Mouse (Mus musculus): ENCODE measurements around the gene Zfp36l1. TPM values are rescaled to one million over a fixed set of nuclear protein-coding genes. Genes with fewer than 3 reads are reported as not detected.

Gene Zfp36l1
- polyA plus RNA-seq, 1 experiment: 24.3 TPM

DNA sequence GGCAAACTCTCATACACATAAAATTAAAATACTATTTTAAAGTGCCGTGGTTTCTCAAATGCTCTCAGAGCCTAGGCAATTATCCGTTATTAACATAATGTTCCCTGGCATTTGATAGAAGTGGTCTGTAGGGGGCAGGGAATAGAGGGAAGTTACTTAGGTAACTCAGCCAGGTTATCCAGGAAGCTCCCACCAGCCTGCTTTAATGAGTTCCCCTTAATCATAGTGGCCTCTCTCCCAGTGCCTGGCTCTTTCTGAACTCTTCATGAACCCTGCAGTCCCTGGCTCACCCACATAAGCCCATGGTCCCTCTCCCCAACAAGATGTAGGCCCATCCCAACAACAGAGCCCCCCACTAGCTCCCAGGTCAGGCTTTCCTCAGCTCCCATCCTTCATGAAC is 31.4 kb downstream of the Zfp36l1 start:
- no peak for DNase-seq (ENCODE audit: extremely low spot score in 1 of 2, low spot score in 1 of 2)

DNA sequence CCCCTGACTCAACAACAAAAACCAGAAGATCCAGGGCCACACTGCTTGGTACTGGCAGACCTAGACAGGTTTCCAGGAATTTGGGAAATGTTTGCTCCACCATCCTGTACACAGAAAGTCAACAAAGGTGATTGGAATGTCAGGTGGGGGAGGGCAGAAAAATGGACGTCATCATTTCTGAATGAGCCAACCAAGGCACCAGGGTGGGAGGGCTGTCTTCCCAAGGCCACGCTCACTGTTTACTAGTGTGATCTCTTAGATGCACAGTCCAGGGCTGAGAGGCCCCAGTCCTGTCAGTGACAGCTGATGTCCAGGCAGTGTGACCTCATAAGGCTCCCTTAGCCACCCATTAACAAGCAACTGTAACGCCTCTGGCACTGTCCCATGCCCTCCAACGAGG is 32.9 kb downstream of the Zfp36l1 start:
- DNase-seq (ENCODE audit: extremely low spot score in 1 of 2, low spot score in 1 of 2): no peak

DNA sequence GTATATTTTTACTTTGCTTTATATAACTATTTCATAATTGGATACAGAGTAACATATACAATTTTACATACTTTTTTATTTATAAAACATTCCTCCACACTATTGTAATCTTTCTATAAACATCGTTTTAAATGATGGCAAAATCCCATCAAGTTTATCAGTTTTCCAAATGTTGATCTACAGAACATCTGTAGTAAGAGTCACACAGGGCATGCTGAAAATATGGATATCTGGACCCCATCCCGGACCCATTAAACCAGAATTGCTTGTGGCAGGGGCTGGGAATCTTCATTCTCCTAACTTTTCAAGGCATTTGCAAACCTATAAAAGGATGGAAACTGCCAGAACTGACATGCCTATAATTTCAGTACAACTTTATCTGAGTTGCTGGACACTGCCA is 38.5 kb downstream of the Zfp36l1 start:
- DNase-seq (ENCODE audit: extremely low spot score in 1 of 2, low spot score in 1 of 2): no peak

DNA sequence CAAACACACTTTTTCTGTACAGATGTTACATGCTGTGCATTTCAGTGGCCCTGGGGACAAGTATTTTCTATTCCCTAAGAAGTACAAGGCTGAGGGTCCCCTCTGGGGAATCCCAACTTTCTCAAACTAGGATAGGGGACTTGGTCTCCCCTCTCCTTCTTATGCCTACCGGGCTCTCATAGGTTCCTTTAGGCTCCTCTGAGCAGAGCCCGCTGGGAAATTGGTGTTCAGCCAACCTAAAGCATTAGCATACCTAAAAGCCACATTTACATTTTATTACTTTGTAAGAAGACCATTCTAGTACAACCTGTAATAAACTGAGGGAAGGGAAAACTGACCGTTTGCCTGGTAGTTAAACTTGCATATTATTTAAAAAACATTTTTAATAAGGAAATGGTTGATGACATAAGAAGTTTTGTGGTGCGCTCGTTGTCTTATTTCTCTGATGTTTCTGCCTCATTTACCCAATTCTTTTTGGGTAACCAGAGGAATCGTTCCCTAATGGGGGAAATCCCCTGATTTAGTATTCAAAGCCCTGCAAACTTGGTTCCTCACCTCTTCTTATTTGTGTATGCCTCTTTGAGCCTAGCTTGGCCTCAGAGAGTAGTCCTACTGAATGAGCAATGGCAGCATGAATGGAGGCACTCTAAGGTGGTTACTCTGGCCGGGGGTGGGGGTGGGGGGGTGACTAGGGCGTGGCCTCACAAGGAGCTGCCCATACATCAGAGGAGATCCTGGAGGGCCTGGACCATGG is 42.1 kb downstream of the Zfp36l1 start:
- DNase-seq (ENCODE audit: extremely low spot score in 1 of 2, low spot score in 1 of 2): no peak

DNA sequence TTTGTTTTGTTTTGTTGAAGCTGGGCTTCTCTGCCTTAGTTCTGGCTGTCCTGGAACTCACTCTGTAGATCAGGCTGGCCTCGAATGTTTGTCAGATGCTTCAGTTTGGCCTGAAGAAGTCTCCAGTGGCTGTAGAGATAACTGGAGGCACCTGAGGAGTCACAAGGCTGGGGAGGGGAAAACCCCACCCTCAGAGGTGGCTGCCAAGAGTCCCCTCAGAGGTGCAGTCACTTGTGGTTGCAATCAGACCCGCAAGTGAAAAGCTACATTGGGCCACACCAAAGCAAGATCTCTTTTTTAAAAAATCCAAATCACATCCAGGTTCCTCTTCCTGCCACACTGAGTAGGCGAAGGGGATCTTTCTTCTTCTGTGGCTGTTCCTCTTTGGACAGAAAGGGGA is 43.8 kb downstream of the Zfp36l1 start:
- DNase-seq (ENCODE audit: extremely low spot score in 1 of 2, low spot score in 1 of 2): no peak

DNA sequence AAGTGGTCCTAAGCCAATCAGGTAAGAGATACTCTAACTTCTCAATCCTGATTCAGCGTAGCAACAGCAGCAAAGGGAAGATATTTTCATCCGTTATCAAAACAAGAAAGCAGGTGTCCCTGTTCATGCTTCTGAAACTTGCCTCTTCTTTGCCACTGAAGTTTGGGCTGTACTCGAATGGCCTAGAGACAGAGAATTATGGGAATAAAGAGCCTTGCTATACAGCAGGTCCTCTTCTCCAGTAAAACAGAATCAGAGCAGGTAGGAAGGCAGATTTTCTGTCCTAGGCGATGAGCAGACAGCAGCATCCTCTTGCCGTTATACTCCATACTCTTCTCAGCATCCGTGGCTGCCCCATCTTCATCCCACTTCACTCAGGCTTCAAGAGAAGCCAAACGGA is 44.8 kb downstream of the Zfp36l1 start:
- DNase-seq (ENCODE audit: extremely low spot score in 1 of 2, low spot score in 1 of 2): no peak

DNA sequence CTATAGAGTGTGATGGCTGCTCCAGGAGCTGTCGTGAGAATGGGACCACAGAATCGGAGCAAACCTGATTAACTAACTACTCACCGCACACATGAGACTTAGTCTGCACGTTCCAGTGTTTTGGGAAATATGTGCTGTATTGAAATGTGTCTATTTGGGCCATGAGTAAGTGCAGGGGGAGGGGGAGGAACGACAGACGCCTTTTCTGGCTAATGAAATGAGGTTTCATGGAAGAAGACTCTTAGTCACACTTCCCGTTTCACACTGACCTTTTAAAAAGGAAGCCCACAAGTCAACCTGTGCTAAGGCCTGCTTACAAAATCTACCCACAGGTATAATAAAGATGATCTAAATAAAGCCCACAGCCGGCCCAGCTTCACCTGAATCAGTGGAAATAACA is 47.8 kb downstream of the Zfp36l1 start:
- no peak for DNase-seq (ENCODE audit: extremely low spot score in 1 of 2, low spot score in 1 of 2)

DNA sequence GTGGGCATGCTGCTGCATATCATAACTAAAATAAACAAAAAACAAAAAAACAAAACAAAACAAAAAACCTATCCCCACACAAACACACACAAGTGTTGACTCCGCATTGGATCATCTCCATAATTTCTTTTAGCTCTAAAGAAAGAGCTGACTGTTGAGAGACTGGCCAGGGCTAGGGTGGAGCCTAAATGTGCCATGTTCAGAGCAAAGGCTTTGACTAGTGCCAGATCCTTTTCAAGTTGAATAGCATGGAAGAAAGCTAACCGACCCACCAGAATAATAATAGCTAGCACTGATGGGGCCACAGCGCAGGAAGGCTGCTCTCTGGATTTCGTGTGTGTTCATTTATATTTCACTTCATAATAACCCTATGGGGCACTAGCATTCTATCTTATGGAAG is 48.5 kb downstream of the Zfp36l1 start:
- no peak for DNase-seq (ENCODE audit: extremely low spot score in 1 of 2, low spot score in 1 of 2)

DNA sequence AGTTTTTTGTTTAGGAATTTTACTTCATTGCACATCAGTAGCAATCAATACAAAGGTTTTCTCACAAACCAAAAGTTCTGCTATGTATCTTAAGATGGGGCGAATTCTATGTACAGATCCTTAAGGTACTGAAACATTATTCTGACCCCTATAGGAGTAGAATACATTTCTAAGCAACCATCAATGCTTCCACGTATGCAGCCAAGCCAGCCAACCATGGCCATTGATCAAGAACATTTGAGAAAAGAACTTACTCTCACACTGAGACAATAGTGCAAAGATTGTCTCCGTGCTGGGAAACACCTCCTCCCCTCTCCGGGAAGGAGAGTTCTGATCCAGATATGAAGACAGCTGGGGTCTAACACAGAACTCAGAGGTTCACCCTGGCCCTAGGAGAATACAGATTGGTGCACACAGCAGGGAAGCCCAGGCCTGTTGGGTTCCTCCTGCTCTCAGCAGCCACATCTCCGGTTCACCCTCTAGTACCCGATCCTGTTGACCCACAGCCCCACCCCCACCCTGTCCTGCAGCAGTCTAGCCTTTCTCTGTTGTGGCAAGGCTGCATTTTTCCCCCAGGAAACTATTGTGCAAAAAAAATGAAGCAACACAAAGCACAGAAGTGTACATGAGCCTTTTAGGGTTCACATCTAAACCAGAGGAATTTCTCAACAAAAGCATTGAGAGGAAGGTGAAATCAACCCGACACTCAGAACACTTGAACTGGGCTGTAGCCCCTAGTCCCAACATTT is 49.2 kb downstream of the Zfp36l1 start:
- no peak for DNase-seq (ENCODE audit: extremely low spot score in 1 of 2, low spot score in 1 of 2)

DNA sequence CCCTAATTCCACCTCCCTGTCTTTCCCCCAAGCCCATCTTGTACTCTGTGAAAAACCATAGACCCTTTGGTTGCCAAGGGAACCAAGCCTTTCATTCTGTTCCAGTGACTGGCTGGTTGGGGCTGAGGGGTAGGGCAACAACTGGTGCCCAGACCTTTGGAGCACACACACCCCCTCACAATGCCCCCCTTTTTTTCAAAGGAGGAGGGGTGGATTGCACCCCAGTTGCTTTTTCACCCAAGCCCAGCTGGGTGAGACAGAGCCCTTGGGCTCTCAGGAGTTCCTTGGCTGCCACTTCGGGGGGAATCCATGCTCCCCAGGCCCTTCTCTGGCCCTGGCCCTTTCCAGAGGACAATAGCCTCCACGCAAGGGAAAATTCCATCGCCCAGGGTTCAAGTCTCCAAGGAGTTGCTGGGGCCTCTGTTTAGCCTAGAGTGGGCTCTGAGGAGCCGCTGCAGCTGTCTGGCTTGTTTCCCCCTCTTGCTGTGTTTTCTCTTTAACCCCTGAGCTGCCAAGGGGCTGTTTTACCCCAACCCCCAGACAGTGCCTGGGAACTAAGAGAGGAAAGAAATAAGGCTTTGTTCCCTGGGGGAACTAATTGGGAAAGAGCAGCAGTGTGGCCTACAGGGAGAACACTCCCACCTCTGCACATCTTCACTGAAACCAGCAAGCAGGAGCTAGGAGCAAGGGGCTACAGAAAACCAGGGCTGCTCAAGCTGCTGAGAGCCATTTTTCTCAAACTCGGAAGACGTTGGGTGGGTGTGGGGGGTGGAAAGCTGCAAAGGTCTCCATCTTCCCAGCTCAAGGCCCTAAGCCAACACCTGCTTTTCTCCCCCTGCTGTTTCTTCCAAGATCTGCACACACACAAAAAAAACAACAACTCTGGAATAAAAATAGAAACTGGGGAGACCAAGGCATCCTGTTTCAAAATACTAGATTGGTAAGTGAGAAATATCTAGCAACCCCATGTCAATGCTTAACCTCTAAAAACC is 50.1 kb downstream of the Zfp36l1 start:
- DNase-seq (ENCODE audit: extremely low spot score in 1 of 2, low spot score in 1 of 2): peak; percentile 18 to 59

DNA sequence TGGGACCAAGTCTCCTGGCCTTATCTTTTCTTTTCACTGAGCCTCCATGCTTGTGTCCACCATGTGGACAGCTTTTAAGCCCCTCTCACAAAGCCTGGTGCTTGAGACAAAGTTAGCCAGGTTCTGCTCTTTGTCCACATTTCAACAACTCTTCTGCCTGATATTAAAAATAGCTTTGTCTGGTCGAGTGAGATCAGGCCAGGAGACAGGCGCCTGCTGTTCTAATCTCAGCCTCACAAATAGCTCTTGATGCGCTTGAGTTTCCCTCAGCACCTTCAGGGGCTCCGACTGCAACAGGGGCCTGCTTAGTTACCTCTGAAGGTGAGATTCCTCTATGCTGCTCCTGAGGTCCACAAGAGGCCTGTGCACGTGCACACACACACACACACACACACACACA is 51.0 kb downstream of the Zfp36l1 start:
- DNase-seq (ENCODE audit: extremely low spot score in 1 of 2, low spot score in 1 of 2): no peak

DNA sequence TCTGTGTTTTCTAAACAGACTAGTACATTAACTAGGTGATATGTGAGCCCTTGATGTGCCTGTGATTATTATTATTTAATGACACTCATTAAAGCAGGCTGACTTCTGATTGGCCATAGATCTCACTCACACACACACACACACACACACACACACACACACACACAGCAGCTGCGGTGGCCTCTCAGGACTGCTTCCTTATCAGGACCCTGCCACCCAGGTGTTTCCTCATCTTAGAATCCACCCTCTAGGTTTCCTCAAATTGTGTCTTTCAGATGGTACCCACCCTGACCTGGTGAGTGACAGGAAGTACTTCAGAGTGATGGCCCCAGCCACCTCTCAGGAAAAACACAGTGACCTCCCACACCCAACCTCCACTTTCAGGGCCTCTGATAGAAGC is 52.0 kb downstream of the Zfp36l1 start:
- DNase-seq (ENCODE audit: extremely low spot score in 1 of 2, low spot score in 1 of 2): no peak

DNA sequence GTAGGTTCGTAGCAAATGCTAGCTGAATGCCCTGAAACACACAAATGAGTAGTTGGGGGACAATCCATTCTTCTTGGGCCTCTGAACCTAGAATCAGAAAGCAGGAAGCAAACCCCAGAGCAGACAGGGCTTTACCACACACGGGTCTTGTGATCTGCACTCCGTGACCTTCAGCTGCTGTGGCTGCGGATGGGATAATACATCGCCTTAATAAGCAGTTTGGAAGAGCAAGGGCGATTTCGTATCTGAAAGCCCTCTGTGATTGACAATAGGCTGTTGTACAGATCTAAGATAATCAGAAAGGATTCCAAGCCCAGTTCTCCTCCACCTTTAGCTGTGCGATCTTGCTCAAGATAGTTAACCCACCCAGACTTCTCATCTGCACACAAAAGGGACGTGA is 52.5 kb downstream of the Zfp36l1 start:
- no peak for DNase-seq (ENCODE audit: extremely low spot score in 1 of 2, low spot score in 1 of 2)

DNA sequence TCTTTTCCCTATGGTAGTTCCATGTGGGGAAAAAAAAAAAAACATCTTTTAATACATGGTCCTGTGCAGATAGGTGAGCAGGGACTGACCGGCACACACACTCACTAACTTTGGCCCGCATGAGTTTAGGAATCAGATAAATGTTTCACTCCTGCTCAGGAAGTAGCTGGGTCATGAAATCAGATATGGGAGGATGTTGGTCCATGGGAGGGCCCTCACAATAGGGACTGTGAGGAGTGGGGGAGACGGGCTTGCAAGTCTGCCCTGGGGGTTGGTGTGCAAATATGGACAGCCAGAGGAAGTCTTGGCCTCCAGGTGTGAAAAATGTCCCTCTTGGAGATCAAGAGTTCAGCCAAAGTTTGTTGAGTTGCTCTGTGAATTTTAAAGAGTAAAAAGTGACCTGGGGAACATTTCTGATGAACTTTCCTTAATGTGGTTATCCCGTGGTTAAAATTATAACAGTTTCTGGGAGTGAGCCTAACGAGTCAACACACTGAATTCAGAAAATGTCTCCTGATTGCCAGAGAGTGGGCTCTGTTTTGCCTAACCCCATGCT is 53.0 kb downstream of the Zfp36l1 start:
- DNase-seq (ENCODE audit: extremely low spot score in 1 of 2, low spot score in 1 of 2): no peak

Other genes starting within 250 kb of the Zfp36l1 start
- 82.7 and 95.8 TPM in 2 replicates for gene Actn1, start 147.4 kb upstream of the Zfp36l1 start, polyA plus RNA-seq (2012; rRNA removed)